Mouse (Mus musculus) limb, embryonic 13.5 days (tissue): ENCODE data around the gene AA467197. TPM values are rescaled to one million over a fixed set of nuclear protein-coding genes. Genes with fewer than 3 reads are reported as not detected.

ENCODE experiments used
- ATAC-seq: fragments of 200-750 bp; cut with Nextera tagmentation; 2 replicates; pipeline ENCODE4 v1.8.0; 2017; ENCODE audit warnings: low read depth, moderate number of reproducible peaks, moderate TSS enrichment; ENCODE audit not compliant: low FRiP score
- H3K27ac ChIP-seq: fragments of 300-500 bp; sonication (generic); 2 replicates; pipeline ENCODE4 v1.5.1; 2015; ENCODE audit warnings: inconsistent platforms, mild to moderate bottlenecking, moderate library complexity
- H3K27me3 ChIP-seq: fragments of 300-500 bp; sonication (generic); 2 replicates; pipeline ENCODE4 v1.6.1; 2015; ENCODE audit warnings: mild to moderate bottlenecking, inconsistent platforms
- H3K36me3 ChIP-seq: fragments of 300-500 bp; sonication (generic); 2 replicates; pipeline ENCODE4 v1.6.1; 2015; ENCODE audit warnings: inconsistent platforms, mild to moderate bottlenecking, moderate library complexity
- H3K4me1 ChIP-seq: fragments of 300-500 bp; sonication (generic); 2 replicates; pipeline ENCODE4 v1.6.1; 2015; ENCODE audit warnings: inconsistent platforms
- H3K4me2 ChIP-seq: fragments of 300-500 bp; sonication (generic); replicated peaks from 2 replicates; pipeline ENCODE4 v1.6.1; 2015; ENCODE audit warnings: inconsistent platforms, mild to moderate bottlenecking, moderate library complexity
- H3K4me3 ChIP-seq: fragments of 300-500 bp; sonication (generic); 2 replicates; pipeline ENCODE4 v1.5.1; 2015; ENCODE audit warnings: moderate library complexity, mild to moderate bottlenecking, inconsistent platforms
- H3K9ac ChIP-seq: fragments of 300-500 bp; sonication (generic); 2 replicates; pipeline ENCODE4 v1.6.1; 2015; ENCODE audit warnings: mild to moderate bottlenecking, inconsistent platforms
- H3K9me3 ChIP-seq: fragments of 300-500 bp; sonication (generic); 2 replicates; pipeline ENCODE4 v1.6.1; 2016; ENCODE audit warnings: inconsistent platforms
- WGBS: fragments of 180-500 bp; shearing (Covaris S2); methylation state at CpG from one replicate; pipeline ENCODE4 v1.1.7; 2015; 5-methylcytosine and 5-hydroxymethylcytosine counted together
- polyA plus RNA-seq: library from polyadenylated mRNA; unstranded; fragments of >200 nt; fragmentation: Nextera tagmentation; extraction: Ambion mirVana; gene quantifications from 2 replicates; pipeline ENCODE4 v1.2.1, GENCODE M21; 2015

Gene AA467197
- polyA plus RNA-seq, 1 experiment from 2014 or later: 0.62 TPM

DNA sequence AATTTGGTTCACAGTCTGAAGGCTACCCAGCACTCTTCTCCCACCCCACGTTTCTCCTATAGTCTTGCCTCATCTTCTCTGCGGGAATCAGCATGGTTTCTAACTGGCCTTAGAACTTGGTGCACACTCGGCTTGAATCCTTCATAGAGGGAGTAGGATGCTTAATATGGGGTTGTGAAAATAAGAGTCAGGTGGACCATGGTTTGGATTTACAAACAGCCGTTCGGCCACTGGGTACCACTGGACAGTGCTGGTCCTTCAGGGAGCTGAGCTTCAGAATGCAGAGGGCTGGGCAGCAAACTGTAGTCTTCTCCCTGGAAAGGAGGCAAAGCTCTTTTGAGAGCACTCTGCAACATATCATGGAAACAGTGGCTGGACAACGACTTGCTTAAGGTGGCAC lies 19.0 kb upstream of the AA467197 start:
- ATAC-seq: no peak
- Histone ChIP-seq H3K27me3 (no peaks in the 10 kb centered on the region), H3K4me2 (no peak overlapping the region), H3K4me3 (no peak overlapping the region), H3K27ac (no peak overlapping the region), H3K4me1 (no peaks in the 10 kb centered on the region), H3K36me3 (no peaks in the 10 kb centered on the region), H3K9ac (no peak overlapping the region), H3K9me3 (no peaks in the 10 kb centered on the region)
- WGBS: 86% methylated on average over 6 of the region's 6 CpGs

DNA sequence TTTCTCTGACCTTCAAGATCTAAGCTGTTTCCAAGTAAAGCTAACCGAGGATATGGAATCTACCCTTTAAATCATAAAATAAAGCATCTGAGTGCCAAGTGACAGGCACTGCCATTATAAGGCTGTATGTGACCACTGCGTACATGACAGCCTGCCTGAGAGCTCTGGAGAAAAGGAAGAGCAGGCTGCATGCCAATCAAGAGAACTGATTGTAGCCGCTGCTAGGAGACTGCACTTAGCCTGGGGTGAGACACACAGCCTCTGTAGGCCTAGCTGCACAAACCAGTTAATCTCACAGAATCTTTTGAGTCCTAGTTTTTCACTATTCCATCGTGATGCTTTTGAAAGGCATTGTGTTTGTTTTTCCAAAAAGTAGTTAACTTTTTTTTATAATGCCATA lies 18.1 kb upstream of the AA467197 start:
- ATAC-seq: no peak
- H3K36me3 ChIP-seq: no peaks in the 10 kb centered on the region
- 70% methylated on average over 4 of the region's 4 CpGs for WGBS
- H3K27me3 ChIP-seq: no peaks in the 10 kb centered on the region
- H3K27ac ChIP-seq: no peak overlapping the region
- no peak overlapping the region for H3K9ac ChIP-seq
- no peaks in the 10 kb centered on the region for H3K9me3 ChIP-seq
- H3K4me3 ChIP-seq: no peak overlapping the region
- H3K4me2 ChIP-seq: no peak overlapping the region
- H3K4me1 ChIP-seq: no peaks in the 10 kb centered on the region

DNA sequence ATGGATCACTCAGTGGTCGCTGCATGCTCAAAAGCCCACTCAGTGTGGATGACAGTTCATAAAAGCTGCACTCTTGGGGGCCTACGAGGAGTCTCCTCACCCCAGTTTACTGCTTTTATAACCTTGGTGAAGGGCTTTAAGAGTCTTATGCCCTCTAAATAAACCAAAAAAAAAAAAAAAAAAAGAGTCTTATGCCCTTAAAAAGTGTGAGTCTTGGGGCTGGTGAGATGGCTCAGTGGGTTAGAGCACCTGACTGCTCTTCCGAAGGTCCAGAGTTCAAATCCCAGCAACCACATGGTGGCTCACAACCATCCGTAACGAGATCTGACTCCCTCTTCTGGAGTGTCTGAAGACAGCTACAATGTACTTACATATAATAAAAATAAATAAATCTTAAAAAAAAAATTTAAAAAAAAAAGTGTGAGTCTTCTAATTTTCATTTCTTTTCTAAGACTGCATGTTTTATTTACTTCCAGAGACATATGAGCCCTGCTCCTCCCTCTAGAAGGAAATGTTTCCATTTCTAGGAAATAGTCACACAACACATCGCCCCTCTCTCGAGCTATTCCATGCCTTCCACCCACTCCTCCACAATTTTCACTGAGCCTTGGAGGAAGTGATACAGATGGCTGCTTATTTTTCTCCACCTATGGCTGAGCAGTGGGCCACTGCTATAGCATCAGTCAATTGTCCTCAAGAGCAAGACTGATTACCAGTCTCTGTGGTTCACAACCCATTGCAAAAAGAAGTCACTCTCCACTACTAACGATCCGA lies 15.3 kb upstream of the AA467197 start:
- no peaks in the 10 kb centered on the region for H3K27me3 ChIP-seq
- H3K4me3 ChIP-seq: no peak overlapping the region

DNA sequence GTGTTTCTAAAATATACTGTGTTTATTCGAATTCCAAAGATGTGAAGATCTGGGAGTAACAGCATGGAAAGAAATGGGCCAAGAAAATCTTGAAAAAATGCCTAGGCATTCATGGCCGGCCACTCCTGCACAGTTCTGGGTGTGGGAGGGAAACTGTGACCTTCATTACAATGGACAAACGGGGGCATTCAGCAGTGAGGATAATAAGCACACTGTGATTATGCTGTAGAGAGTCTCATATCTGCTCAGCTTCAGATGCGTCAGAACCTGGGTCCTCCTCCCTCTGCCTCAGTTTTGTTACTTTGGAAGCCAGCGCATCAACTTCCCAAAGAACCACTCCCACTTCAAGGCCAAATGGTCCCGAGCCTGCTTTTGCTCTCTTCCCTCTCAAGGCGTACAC lies 10.9 kb upstream of the AA467197 start:
- Histone ChIP-seq H3K27ac (no peak overlapping the region), H3K9me3 (no peaks in the 10 kb centered on the region), H3K27me3 (peaks cover 5% of the 10 kb centered on the region; the same call in 1 of the 2 replicates), H3K4me2 (no peak overlapping the region), H3K36me3 (no peaks in the 10 kb centered on the region), H3K4me1 (peaks cover 4% of the 10 kb centered on the region; the same call in 1 of the 2 replicates), H3K4me3 (no peak overlapping the region), H3K9ac (no peak overlapping the region)
- no peak for ATAC-seq
- WGBS: 56% methylated on average over 7 of the region's 7 CpGs

More for the DNA sequence above, 15.3 kb upstream of the AA467197 start:
- ATAC-seq: no peak
- H3K36me3 ChIP-seq: no peaks in the 10 kb centered on the region
- no peak overlapping the region for H3K9ac ChIP-seq
- no peaks in the 10 kb centered on the region for H3K4me1 ChIP-seq
- WGBS: 73% methylated on average over 9 of the region's 9 CpGs
- no peak overlapping the region for H3K4me2 ChIP-seq
- H3K27ac ChIP-seq: no peak overlapping the region
- no peaks in the 10 kb centered on the region for H3K9me3 ChIP-seq

DNA sequence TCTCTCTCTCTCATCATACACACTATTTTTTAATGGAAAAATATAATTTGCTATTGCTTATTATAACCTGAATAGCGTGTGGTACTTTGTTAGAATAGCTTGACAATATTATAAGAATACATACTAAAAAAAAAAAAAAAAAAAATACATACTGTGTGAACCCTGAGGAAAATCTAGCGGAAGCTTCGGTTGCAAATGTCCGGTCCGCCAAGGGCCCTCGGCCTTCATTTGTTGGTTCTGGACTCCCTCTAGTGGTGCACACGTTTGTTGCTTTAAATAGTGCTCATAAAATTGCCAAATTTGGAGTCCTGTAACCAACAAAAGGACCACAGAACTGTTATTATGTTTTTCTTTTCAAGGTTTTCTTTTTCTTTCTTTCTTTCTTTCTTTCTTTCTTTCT lies 7.8 kb upstream of the AA467197 start:
- Histone ChIP-seq H3K4me1 (peaks cover 11% of the 10 kb centered on the region; the same call in 1 of the 2 replicates), H3K4me2 (no peak overlapping the region)

DNA sequence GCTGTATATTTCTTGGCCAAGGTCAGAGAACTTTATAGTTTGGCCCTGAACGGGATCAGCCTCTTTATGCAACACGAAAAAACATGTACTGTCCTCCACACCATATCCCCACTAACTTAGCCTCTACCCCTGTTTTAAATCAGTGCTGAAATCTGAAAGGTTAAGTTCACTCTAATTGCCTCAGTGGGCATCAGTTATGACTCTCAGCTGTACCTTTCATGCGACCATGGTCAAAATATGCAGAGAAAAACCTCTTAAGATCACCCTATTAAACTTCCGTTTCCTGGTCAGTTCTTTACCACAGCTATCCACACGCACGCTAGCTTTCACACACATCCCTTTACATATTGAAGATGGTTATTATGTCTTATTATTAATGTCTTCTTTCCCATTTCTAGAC lies 6.9 kb upstream of the AA467197 start:
- no peak for ATAC-seq
- 62% methylated on average over 6 of the region's 6 CpGs for WGBS
- no peak overlapping the region for H3K27ac ChIP-seq
- no peaks in the 10 kb centered on the region for H3K9me3 ChIP-seq
- peaks cover 20% of the 10 kb centered on the region for H3K36me3 ChIP-seq
- H3K4me1 ChIP-seq: peaks cover 11% of the 10 kb centered on the region; the same call in 1 of the 2 replicates
- peak overlapping the region; percentile 99 for H3K4me2 ChIP-seq
- H3K9ac ChIP-seq: no peak overlapping the region
- peaks cover 5% of the 10 kb centered on the region; the same call in 1 of the 2 replicates for H3K27me3 ChIP-seq
- H3K4me3 ChIP-seq: peak overlapping the region; percentile 99

More for the DNA sequence above, 7.8 kb upstream of the AA467197 start:
- WGBS: under 1% methylated on average over 7 of the region's 7 CpGs
- no peak overlapping the region for H3K9ac ChIP-seq
- peaks cover 16% of the 10 kb centered on the region for H3K36me3 ChIP-seq
- ATAC-seq: no peak; the same call in 1 of the 2 replicates
- H3K4me3 ChIP-seq: no peak overlapping the region
- no peak overlapping the region for H3K27ac ChIP-seq
- no peaks in the 10 kb centered on the region for H3K9me3 ChIP-seq
- peaks cover 5% of the 10 kb centered on the region; the same call in 1 of the 2 replicates for H3K27me3 ChIP-seq

DNA sequence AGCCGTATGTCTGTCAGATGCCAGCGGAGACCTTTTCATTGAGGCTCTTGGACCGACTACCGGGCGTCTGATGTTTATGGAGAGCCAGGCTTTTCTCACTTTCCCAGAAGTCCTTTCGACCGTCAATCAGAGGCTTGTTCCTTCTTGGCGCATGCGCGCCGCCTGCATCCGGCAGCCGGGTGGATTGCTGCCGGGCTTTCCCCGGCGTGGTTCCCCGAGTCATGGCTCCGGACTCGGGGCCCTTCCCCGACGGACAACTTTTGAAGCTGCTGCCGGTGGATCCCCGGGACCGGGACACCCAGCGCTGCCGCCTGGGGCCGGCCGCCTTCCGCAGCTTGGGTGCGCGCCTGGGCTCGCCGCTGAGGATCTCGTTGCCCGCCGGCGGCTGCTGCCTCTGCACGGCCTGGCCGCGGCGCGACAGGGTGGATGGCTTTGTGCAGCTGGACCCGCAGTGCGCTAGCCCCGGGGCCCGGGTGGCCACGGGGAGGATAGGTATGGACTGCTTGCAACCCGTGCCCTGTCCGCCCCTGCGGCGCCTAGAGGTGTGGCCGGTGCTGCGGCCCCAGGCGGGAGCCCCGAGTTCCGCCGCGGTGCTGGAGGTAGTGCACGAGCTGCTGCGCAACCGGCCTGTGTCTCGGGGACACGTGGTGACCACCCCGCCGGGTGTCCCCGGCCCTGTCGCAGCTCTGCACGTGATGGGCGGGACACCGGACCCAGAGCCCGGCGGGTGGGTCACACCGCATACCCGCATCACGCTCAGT lies 6.1 kb upstream of the AA467197 start:
- Histone ChIP-seq H3K27ac (peak overlapping the region; percentile 84), H3K9ac (peak overlapping the region; percentile 96), H3K4me3 (peak overlapping the region; percentile 99), H3K4me1 (peaks cover 11% of the 10 kb centered on the region; the same call in 1 of the 2 replicates), H3K36me3 (peaks cover 20% of the 10 kb centered on the region), H3K9me3 (no peaks in the 10 kb centered on the region), H3K4me2 (peak overlapping the region; percentile 99), H3K27me3 (peaks cover 5% of the 10 kb centered on the region; the same call in 1 of the 2 replicates)
- WGBS: under 1% methylated on average over 75 of the region's 75 CpGs
- ATAC-seq: peak; percentile 86

DNA sequence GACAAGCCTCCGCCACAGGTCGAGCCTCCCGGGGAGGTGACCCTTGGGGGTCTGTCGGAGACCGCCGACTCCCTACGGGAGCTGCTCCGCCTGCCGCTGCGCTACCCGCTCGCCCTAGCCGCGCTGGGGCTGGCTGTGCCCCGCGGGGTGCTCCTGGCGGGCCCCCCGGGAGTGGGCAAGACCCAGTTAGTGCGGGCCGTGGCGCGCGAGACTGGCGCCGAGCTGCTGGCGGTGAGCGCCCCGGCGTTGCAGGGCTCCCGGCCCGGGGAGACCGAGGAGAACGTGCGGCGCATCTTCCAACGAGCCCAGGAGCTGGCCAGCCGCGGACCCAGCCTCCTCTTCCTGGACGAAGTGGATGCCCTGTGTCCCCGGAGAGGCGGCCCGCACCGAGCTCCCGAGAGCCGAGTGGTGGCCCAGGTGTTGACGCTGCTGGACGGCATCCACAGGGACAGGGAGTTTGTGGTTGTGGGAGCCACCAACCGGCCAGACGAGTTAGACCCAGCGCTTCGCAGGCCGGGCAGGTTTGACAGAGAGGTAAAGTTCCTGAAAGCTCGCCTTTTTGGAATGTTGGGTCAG lies 5.5 kb upstream of the AA467197 start:
- Histone ChIP-seq H3K9ac (peak overlapping the region; percentile 96), H3K4me1 (peaks cover 11% of the 10 kb centered on the region; the same call in 1 of the 2 replicates), H3K4me2 (peak overlapping the region; percentile 99), H3K4me3 (peak overlapping the region; percentile 99), H3K36me3 (peaks cover 20% of the 10 kb centered on the region), H3K27ac (peak overlapping the region; percentile 84), H3K27me3 (peaks cover 5% of the 10 kb centered on the region; the same call in 1 of the 2 replicates), H3K9me3 (no peaks in the 10 kb centered on the region)
- WGBS: under 1% methylated on average over 52 of the region's 53 CpGs
- peak; percentile 30 for ATAC-seq

DNA sequence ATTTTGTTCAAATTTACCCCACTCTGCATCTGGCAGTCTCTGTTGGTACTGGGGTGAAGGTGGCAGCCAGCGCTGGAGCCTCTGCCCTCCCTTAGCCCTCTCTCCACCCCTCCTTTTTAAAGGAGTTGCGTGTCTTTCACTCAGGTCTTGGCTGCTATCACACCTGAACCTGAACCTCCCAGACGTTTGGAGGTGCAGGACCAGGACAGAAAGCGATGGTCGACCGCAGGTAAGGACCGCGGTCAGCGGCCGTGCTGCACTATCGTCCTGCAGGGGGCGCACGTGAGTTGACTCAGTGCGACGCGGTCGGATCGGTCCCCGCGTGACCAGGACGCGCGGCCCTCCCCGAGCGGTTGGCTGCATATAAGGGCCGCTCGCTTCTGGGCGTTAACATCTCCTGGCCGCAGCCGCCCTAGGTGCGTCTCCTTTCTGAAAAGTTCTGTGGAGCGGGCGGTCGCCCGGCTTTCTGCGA lies 776 bp downstream of the AA467197 start:
- WGBS: under 1% methylated on average over 36 of the region's 36 CpGs
- H3K27ac ChIP-seq: no peak overlapping the region

DNA sequence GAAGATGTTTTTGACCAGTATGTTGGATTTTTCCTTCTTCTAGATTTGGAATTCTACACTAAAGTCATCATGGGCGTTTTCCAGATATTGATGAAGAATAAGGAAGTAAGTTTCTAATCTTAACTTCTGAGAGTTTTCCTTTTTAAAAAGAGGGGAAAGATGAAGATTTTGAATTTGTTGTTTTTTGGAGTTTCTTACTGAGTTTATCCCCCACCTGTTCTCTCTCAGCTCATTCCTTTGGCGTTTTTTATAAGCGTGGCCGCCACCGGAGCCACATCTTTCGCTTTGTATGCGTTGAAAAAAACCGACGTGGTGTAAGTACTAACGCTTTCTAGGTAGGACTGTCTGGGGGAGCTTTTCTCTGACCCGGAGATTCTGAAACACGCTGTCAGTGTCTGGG lies 1.2 kb downstream of the AA467197 start:
- Histone ChIP-seq H3K36me3 (peaks cover 13% of the 10 kb centered on the region), H3K4me3 (peak overlapping the region; percentile 44), H3K27me3 (peaks cover 26% of the 10 kb centered on the region), H3K27ac (no peak overlapping the region), H3K9me3 (no peaks in the 10 kb centered on the region), H3K4me1 (no peaks in the 10 kb centered on the region), H3K9ac (peak overlapping the region; percentile 54), H3K4me2 (peak overlapping the region; percentile 74)
- WGBS: 26% methylated on average over 12 of the region's 12 CpGs
- ATAC-seq: no peak

More for the DNA sequence above, 776 bp downstream of the AA467197 start:
- Histone ChIP-seq H3K4me2 (peak overlapping the region; percentile 74), H3K9me3 (no peaks in the 10 kb centered on the region), H3K4me3 (peak overlapping the region; percentile 44), H3K36me3 (peaks cover 17% of the 10 kb centered on the region), H3K4me1 (no peaks in the 10 kb centered on the region), H3K9ac (peak overlapping the region; percentile 54), H3K27me3 (peaks cover 26% of the 10 kb centered on the region)
- peak; percentile 73 for ATAC-seq

DNA sequence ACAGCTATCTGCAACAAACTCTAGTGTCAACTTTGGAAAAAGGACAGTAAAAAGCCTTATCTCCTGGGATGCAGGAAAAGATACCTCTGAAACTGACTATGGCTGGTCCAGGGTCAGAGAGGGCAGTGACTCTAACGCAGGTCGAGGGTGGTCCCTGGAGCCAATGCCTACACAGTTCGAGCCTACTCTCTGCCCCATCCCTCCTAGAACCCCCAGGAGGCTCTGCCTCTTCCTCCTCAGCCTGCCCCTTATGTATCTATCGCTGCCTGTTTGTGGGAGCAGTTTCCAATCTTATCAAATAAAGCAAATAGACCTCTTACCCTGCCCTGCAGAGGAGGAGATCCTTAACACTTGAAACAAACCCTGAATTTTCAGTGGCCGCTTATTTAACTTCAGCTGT lies 1.9 kb downstream of the AA467197 start:
- Histone ChIP-seq H3K4me1 (no peaks in the 10 kb centered on the region), H3K4me3 (no peak overlapping the region), H3K9me3 (no peaks in the 10 kb centered on the region), H3K9ac (no peak overlapping the region), H3K27me3 (peaks cover 26% of the 10 kb centered on the region), H3K36me3 (peaks cover 7% of the 10 kb centered on the region), H3K4me2 (no peak overlapping the region), H3K27ac (no peak overlapping the region)
- 44% methylated on average over 5 of the region's 5 CpGs for WGBS
- no peak for ATAC-seq
